Mouse (Mus musculus) bone marrow, adult 2 months (tissue): ENCODE data around the gene Trp63.

Experiments
- CTCF ChIP-seq: fragments of 200-500 bp; IDR thresholded peaks from 2 replicates; pipeline ENCODE4 v1.5.1; 2011; ENCODE audit warnings: low read length, control low read depth; ENCODE audit not compliant: control insufficient read depth, insufficient read depth
- POLR2A ChIP-seq: fragments of 200-500 bp; IDR thresholded peaks from 2 replicates; pipeline ENCODE4 v1.6.1; 2011; ENCODE audit warnings: low read depth, mild to moderate bottlenecking, control low read depth, low read length, borderline replicate concordance; ENCODE audit not compliant: control insufficient read depth

DNA sequence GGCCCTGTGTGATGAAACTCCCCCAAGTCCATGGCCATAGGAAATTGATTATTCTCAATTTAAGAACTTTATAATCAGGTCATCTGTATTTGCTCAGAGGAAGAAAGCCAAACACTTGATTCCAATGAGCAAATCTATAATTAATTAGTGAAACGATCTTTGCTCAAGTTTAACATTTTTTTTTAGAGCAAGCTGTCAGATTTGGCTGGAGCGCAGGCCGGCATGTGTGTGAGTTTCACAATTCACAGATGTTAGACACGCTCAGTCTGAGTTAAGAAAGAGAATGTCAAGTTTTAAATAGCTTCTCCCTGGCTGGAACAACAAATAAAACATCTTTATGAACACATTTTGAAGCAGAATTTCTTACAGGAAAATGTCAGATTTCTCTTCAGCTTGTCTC is 1.0 kb upstream of the Trp63 start:
- no peak for TF ChIP-seq CTCF
- no peak for TF ChIP-seq POLR2A
